In the genomic region with DNA sequence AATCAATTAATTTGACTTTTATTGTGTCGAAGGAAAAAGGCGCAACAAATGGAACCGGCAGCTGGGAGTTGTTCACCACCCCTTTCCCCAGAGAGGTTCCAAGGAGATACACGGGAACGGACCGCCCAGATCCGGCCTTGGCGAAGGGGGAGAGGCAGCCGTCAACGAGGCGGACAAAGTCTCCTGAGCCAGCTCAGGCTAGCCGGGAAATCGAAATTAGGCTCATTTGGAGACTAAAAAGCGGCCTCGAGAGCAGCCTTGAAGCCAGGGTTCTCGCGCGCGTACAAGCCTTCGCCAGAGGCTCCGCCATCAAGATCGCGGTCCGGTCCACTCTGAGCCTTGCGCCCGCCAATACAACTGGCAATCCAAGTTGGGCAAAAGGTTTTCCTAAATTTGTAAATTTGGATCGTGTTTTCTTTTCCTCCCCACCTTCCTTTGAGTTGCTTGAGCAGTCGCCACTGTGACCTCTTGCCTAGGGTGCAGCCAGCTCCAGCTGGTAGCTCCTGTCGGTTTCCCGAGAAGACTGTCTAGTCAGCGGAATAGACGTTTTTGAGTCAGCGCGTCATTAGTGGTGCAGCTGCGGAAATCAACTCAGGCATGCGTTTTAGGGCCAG, we compare ENCODE assay signal across 9 mouse cellular contexts. TPM values are rescaled to one million over a fixed set of nuclear protein-coding genes. Genes with fewer than 3 reads are reported as not detected.
A peak's percentile ranks its signal among the peaks of the same experiment; 100 is the strongest.
DNase-seq lines count a peak whose midpoint lies in the region; ATAC-seq and TF ChIP-seq lines count a peak whose summit lies in the region.
"Had no signal": no experiment of that assay in that cellular context is flagged by ENCODE, and none has a peak within 500 bp of the region (broad histone marks: within the 10 kb centered on the region; RNA-seq: fewer than 3 reads in every experiment).

No protein-coding gene starts in this region.

- H3K9ac ChIP-seq in liver, embryonic 11.5 days (ENCODE audit: low read depth, low read length), result no peak overlapping the region
- H3K9ac ChIP-seq in neural tube, embryonic 14.5 days (replicated peaks; ENCODE audit: low read depth, low read length), result no peak overlapping the region

- H3K4me3 ChIP-seq in cerebellum, adult 2 months (replicated peaks; ENCODE audit: insufficient read depth, low read depth, low read length), result no peak overlapping the region
- no peak overlapping the region for H3K4me3 ChIP-seq in liver, embryonic 11.5 days (ENCODE audit: low read depth, low read length)
- H3K4me3 ChIP-seq in neural tube, embryonic 14.5 days (ENCODE audit: low read depth, low read length), result peak overlapping the region; percentile 18

- no peak for ATAC-seq in cerebellum, adult (ENCODE audit: insufficient number of reproducible peaks, low FRiP score, low TSS enrichment)
- ATAC-seq in liver, embryonic 11.5 days (replicated peaks; ENCODE audit: low FRiP score), result no peak
- ATAC-seq in neural tube, embryonic 14.5 days (ENCODE audit: low read depth), result no peak

- no peaks in the 10 kb centered on the region for H3K9me3 ChIP-seq in liver, embryonic 11.5 days (ENCODE audit: control insufficient read depth, low read length)
- H3K9me3 ChIP-seq in neural tube, embryonic 14.5 days (ENCODE audit: control insufficient read depth, low read length), result no peaks in the 10 kb centered on the region

- no peak for TF ChIP-seq CTCF in cerebellum, adult 2 months (IDR thresholded peaks at IDR 0.05; ENCODE audit: borderline replicate concordance, insufficient read depth, low read depth, low read length)

- H3K4me2 ChIP-seq in liver, embryonic 11.5 days, result no peak overlapping the region
- H3K4me2 ChIP-seq in neural tube, embryonic 14.5 days (ENCODE audit: low read depth, low read length), result peak overlapping the region; percentile 14; the same call in 1 of the 2 replicates

- no peaks in the 10 kb centered on the region for H3K36me3 ChIP-seq in liver, embryonic 11.5 days (ENCODE audit: control insufficient read depth, insufficient read depth, low read length)
- no peaks in the 10 kb centered on the region for H3K36me3 ChIP-seq in neural tube, embryonic 14.5 days (ENCODE audit: control insufficient read depth, insufficient read depth, low read length)

- intact Hi-C loops in heart, postnatal 10 days (cut with DNase I), result no loop called here

- H3K4me1 ChIP-seq in cerebellum, adult 2 months (ENCODE audit: control insufficient read depth, insufficient read depth, low read length), result no peaks in the 10 kb centered on the region
- H3K4me1 ChIP-seq in liver, embryonic 11.5 days (replicated peaks; ENCODE audit: control insufficient read depth, insufficient read depth, low read length), result peaks cover 5% of the 10 kb centered on the region; the same call in 1 of the 2 replicates
- H3K4me1 ChIP-seq in neural tube, embryonic 14.5 days (ENCODE audit: control insufficient read depth, insufficient read depth, low read length), result peaks cover 4% of the 10 kb centered on the region; the same call in 1 of the 2 replicates

- H3K27me3 ChIP-seq in cerebellum, adult 2 months (ENCODE audit: control insufficient read depth, insufficient read depth, low read length), result peaks cover 44% of the 10 kb centered on the region; the same call in 1 of the 2 replicates
- peaks cover 97% of the 10 kb centered on the region for H3K27me3 ChIP-seq in liver, embryonic 11.5 days (replicated peaks; ENCODE audit: control insufficient read depth, insufficient read depth, low read length)
- H3K27me3 ChIP-seq in neural tube, embryonic 14.5 days (ENCODE audit: control insufficient read depth, insufficient read depth, low read length), result peaks cover 46% of the 10 kb centered on the region

- 2% methylated on average over 36 of the region's 36 CpGs for WGBS in cerebellum, adult 2 months
- 1% methylated on average over 36 of the region's 36 CpGs for WGBS in liver, embryonic 11.5 days
- WGBS in neural tube, embryonic 14.5 days, result under 1% methylated on average over 36 of the region's 36 CpGs

- H3K27ac ChIP-seq in cerebellum, adult 2 months (ENCODE audit: insufficient read depth, low read length), result no peak overlapping the region
- H3K27ac ChIP-seq in liver, embryonic 11.5 days (ENCODE audit: low read depth, low read length), result no peak overlapping the region
- peak overlapping the region; percentile 55 for H3K27ac ChIP-seq in neural tube, embryonic 14.5 days (ENCODE audit: low read depth, low read length)

- peak; percentile 5 to 33 for DNase-seq in cerebellum, adult 2 months
- peak; percentile 39 for DNase-seq in liver, embryonic 11.5 days (ENCODE audit: low spot score)
- no peak for DNase-seq in liver
- DNase-seq in heart, postnatal 10 days, result peak; percentile 26 to 28
- DNase-seq in layer of hippocampus, adult 9-11 months, result no peak
- DNase-seq in adrenal gland, adult 8-10 months, result no peak

- no peak for TF ChIP-seq POLR2A in cerebellum, adult 2 months (IDR thresholded peaks at IDR 0.05; ENCODE audit: borderline replicate concordance, insufficient read depth, low read length)

RNA-seq across cellular contexts. Expression of gene Foxd3, which starts 2.4 kb away (rescaled TPM):
- 0.18 and 0.30 TPM in 2 replicates for polyA plus RNA-seq in cerebellum, adult 2 months (2012; rRNA removed)
- polyA plus RNA-seq in liver, embryonic 11.5 days (2014; fragmentation: Nextera tagmentation; extraction: Ambion mirVana), result 0.07 and 0.10 TPM in 2 replicates
- total RNA-seq in heart, postnatal 10 days (2021), result 1 to 10 TPM in 1 of 2 experiments, under 1 TPM in 1; 0.79 to 1.4 TPM
- 2.5 and 3.2 TPM in 2 replicates for polyA plus RNA-seq in neural tube, embryonic 14.5 days (2014; fragmentation: Nextera tagmentation; extraction: Ambion mirVana)
- total RNA-seq in adrenal gland, adult 8-10 months (2022), result under 1 TPM; 0.21 to 0.86 (median 0.60) TPM
- total RNA-seq: common myeloid progenitor, adult 5-6 weeks had no signal

Comparison
In these comparisons a context has a peak if more than half of its experiments do, and no peak if none do; other contexts are left out.
1. DNase-seq: peak in cerebellum, adult 2 months (2 of 2), liver, embryonic 11.5 days (single experiment) and heart, postnatal 10 days (2 of 2); none in liver (single experiment), layer of hippocampus, adult 9-11 months (single experiment) and adrenal gland, adult 8-10 months (single experiment).